Mouse (Mus musculus) cortical plate, adult 2 months (tissue): ENCODE measurements at regions not wholly inside any gene's neighbourhood (a gene's known extent, or its start where the extent isn't known, plus 50 kb on each side); places are given as distances from the start of the nearest gene placed in this dataset.

Experiments
- CTCF ChIP-seq: fragments of 200-500 bp; IDR thresholded peaks from 2 replicates; pipeline ENCODE4 v1.5.1; 2011; ENCODE audit warnings: mild to moderate bottlenecking, control low read depth, low read length; ENCODE audit not compliant: insufficient read depth; ENCODE audit errors: extremely low read depth
- POLR2A ChIP-seq: fragments of 200-500 bp; IDR thresholded peaks from 2 replicates; pipeline ENCODE4 v1.6.1; 2011; ENCODE audit warnings: mild to moderate bottlenecking, low read length, control low read depth; ENCODE audit not compliant: insufficient read depth; ENCODE audit errors: extremely low read depth

DNA sequence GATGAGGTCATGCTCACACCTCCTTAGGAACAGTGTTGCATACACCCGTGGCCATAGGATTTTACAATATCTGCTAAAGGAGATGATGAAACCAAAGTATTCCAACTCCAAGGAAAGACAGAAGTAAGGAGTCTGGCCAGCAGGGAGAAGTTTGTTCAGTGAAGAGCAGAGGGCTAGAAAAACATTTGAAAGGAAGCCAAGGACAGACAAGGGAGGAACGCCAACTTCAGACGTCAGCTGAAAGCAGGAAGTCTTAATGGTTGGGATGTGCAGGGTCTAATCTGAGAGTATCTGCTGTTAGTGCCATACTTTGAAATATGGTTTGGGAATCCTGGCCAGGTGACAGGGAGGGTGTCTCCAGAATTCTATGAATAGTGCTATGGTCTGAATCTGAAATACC is 98.5 kb upstream of the Irf2bp2 start:
- TF ChIP-seq POLR2A (no peak), CTCF (no peak)
